Mouse (Mus musculus) brain, embryonic 14.5 days (tissue): Measurements from ENCODE around the gene Slc39a11.

Experiments used
- CTCF ChIP-seq: fragments of 200-500 bp; IDR thresholded peaks from 2 replicates; pipeline ENCODE4 v1.5.1; 2012; ENCODE audit warnings: inconsistent platforms, mild to moderate bottlenecking, moderate library complexity, borderline replicate concordance; ENCODE audit not compliant: insufficient read depth, insufficient read length; ENCODE audit errors: extremely low read depth
- POLR2A ChIP-seq: fragments of 200-500 bp; IDR thresholded peaks from 2 replicates; pipeline ENCODE4 v1.6.1; 2012; ENCODE audit warnings: mild to moderate bottlenecking, inconsistent platforms, borderline replicate concordance; ENCODE audit not compliant: poor library complexity, insufficient read depth, insufficient read length, severe bottlenecking; ENCODE audit errors: extremely low read depth

DNA sequence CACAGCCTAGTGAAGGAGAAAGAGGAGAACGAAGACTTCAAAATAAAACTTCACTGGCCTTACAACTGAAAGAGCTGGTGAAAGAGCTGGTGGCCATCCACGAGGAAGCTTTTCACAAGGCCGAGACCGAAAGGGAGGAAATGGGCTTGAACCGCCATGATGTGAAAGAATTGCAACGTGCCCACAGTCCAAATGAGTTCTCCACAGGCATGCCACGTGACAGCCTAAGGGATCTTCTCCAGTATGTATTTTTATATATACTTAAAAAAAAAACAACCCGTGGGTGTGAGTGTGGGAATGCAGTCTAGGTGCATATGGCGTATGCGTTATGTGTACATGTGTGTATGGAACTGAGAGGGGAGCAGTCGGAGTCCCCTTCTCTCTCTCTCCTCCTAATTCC lies 207.8 kb downstream of the Slc39a11 start:
- TF ChIP-seq CTCF (no peak), POLR2A (no peak)
